Mouse (Mus musculus) E14TG2a.4 (cell line): ENCODE data around the gene Lpp.

Experiments
- CTCF ChIP-seq: conservative IDR thresholded peaks from 2 replicates; pipeline ENCODE4 v1.5.1; 2014; ENCODE audit warnings: low read length
- NANOG ChIP-seq: IDR thresholded peaks from 2 replicates; pipeline ENCODE4 v1.6.1; 2014; ENCODE audit warnings: borderline replicate concordance, low read length, mixed read lengths

DNA sequence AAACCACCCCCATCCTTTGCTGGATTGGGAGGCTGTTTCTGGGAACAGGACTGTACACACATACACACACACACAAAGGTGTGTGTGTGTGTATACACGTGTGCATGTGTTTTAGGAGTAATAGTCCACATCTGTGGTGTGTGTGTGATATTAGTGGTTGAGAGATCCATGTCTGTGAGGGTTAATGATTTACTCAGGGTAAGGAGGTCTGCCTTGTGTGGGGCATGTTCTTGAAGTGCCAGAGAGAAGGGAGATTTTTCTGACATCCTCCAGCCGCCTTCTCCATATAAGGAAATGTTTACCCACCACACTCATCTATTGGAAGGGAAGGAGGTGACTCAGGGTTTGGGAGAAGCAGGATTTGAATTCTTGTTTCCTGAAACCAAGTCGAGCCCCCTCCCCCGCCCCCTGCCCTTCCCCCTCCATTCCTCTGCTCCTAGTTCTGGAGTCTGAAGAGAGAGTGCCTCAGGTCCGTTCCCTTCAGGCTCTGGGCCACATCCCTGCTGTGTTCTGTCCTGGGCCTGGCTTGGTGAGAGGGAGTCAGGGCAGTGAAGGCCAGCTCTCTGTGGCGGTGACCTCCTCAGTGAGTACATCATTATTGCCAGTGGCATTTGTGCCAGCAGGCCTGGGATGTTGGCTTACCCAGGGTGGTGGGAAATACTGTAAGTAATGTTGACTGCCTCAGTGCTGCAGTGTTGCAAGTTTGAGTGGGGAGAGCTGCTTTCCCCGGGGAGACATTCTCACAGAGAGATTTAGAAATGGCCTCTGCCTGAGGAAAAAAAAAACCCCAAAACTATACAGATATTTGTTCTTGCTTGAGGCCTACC is 54.6 kb downstream of the Lpp start:
- no peak for TF ChIP-seq CTCF
- no peak for TF ChIP-seq NANOG
